Mouse (Mus musculus) B cell, adult 2 months (primary cell): ENCODE measurements around the gene Bak1.
A peak's percentile ranks its signal among the peaks of the same experiment; 100 is the strongest.

Experiments used
- DNase-seq, 2 experiments: peaks; one replicate each; pipeline ENCODE4 v3.0.0; 2022

The Bak1 gene

DNA sequence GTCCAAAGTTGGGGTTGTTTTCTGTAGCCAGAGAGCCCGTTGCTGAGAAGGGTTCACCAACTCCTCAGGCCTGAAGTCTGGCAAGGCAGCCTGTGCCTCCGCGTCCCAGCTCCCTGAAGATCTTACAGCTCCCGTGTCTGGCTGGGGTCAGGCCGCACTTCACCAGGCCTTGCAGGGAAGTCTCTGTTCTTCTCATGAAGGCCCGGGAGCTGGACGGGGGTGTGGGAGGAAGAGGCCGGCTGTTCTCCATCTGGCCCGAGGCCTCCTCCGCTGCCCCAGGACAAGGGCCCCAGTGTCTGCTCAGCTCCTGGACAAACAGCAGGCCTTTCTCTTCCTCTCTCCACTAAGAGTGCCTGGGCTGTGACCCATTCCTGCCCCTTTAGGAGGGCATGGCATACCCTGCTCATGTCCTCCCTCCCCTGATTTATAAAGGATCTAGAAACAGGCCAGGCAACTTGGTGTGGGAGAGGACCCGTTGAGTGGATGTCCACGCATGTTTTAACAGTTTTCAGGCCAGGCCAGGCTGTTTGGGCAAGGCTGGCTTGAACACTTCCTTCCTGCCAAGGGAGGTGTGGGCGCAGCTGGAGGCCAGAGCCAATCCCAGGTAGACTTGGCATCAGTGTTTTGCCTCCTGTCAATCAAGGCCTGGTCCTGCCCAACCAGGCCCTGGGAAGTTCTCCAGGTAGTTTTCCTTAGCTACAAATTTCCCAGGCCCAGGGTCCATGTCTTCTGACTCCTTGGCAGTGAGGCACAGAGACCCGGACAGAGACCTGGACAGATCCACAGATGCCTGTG is 19.8 kb upstream of the Bak1 start:
- no peak for DNase-seq

DNA sequence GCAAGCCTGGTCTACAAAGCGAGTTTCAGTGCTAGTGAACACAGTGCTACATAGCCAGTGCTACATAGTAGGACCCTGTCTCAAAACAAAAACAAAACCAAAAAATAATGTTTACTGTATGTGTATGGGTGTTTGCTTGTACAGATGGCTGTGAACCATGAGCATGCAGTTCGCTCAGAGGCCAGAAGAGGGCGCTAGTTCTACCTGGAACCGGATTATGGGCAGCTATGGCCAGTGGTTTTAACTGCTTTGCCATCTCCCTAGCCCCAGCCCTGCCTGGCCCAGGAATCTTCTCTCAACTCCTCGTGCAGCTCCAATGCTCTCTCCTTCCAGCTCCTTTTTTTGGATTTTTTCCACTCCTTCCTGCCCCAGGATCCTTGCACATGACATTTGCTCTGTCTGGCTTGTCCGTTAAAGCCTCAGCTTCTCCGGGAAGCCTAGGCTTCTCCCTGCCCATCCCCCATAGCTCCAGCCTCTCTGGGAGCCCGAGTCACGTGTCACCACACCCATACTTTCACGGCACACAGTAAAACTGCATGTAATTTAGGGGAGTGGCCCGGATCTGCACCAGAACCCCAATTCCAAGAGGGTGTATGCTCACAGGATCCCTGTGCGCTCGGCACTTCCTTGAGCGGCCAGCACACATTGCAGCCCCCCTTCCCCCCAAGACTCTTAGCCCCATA is 19.1 kb upstream of the Bak1 start:
- DNase-seq: peak; percentile 47 to 56

DNA sequence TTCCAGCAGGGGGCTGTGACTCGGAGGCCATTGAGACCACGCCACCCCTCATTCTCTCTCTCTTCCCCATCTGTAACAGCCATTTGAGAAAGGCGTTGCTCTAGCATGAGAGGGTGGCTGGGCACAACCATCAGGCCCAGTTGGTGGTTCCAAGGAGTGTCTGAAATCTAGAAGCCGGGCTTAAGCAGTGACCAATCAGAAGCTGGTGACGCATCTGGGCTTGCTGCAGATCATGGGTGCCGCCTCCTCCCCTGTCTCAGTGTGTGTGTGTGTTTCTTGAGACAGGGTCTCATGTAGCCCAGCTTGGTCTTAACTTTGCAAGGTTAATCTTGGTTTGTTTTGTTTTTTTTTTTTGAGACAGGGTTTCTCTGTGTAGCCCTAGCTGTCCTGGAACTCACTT is 16.4 kb upstream of the Bak1 start:
- DNase-seq: no peak

DNA sequence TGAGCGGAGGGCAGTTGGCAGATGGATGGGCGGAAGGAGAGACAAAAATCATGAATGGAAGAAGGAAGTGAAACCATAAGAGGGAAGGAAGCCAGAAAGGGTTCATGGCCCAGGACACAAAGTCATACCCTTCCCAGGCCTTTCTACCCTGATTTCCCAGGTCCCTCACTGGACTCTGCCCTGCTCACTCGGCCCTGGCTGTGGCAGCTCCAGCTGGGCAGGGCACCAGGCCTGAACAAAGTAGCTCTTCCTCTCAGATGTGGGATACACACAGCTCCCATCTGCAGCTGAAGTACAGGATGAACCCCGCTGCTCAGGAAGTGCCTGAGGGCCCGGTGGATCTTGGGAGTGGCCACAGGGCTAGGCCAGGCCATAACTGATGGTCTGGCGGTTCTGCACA is 14.0 kb upstream of the Bak1 start:
- DNase-seq: peak; percentile 65 to 69

DNA sequence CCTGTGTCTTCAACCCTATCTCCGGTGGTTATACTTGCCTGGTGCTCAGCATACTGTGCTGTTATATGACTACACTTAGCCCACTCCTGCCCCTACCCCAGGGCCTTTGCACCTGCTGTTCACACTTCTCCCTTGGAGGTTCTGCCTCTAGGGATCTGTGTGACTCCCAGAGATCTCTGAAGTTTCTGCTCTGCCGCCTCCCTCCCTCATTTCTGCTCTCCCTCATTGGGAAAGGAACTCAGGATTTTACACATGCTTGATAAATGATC is 12.9 kb upstream of the Bak1 start:
- no peak for DNase-seq

DNA sequence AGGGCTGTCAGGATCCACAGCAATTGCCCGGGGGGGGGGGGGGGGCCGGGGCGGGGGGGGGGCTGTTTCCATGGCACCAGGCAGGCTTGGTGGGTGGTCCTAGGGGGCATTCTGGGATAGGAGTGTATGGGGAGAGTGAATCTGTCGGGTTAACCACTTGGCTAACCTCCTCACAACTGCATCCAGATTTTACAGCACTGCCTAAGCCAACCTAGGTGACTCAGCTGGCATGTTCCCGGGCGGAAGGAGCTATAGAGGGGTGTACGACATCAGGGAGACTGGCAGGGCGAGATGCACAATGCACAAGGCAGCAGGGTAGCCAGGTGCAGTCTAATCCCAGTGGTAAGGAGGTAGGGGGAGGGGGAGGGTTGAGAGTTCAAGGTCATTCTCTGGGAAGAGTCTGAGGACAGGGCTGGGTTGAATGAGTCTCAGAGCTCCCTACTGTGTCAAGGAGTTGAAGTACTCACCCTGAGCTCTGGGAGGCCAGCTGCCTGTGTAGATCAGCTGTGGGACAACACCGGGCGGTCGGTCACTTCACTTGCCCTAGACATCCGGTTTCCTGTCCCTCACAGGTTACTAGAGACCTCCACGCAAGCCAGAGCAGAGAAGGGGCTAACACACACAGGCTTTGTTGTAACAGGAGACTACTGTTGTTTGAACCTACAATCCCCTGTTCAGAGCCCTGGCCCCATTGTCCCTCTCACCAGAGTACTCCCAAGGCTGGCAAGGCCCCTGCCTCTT is 12.4 kb upstream of the Bak1 start:
- peak; percentile 56 to 60 for DNase-seq

DNA sequence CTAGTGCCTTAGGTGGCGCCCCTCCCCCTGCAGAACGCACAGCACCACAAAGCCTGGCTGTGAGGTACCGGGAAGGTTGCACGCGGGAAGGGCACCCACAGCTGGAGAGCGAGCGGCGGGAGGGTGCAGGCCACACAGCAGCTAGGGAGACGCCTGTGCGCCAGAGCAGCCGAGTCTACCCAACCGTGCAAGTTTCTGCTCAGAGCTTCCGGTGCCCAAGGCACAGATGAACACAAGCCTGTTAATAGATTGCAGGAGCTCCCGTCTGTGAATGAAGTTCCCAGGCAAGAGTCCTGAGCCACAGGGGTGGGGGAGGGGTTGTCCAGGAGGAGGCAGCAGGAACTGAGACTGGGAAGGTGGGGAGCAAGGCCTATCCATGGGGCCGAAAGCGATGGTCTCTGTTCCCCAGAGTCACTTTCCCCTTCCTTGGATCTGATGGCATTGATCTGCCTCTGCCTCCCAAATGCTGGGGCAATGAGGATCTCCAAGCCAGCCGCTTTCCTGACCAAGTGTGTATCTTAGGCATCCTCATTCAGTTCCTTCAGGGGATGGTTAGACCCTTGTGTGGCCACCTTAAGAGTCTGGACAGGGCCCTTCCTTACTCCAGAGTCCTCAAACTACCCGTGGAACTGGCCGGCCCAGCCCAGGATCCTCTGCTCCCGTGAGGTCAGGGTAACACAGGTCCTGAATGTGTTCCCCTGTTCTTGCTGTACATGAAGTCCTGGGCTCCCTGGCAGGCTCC is 11.7 kb upstream of the Bak1 start:
- DNase-seq: peak; percentile 61 to 66

DNA sequence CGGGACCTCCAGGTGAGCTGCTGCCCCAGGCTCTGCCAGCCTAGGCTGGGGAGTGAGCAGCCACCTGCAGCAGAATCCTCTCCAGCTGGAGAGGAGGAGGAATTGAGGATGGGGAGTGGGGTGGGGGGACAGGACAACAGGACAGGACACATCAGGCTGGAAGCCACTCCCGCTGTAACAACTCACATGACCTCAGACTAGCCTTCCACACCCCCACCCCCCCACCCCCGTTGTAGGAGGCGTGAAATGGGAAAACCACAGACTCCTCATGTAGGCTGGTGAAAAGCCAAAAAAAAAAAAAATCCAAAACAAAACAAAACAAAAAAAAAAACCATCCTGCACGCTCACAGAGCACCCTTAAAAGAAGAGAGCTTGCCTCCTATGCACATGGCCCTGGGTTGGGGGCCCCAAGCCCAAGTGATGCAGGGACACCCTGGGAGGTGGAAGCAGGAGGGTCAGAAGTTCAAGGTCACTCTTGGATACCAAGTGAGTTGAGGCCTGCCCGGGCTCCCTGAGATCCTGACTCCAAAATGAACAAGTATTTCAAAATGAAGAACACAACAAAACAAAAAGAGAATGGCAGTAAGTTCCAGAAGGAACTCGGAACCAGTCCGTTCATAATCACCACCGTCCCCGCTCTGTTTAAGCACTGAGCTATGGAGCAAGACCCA is 10.8 kb upstream of the Bak1 start:
- no peak for DNase-seq

DNA sequence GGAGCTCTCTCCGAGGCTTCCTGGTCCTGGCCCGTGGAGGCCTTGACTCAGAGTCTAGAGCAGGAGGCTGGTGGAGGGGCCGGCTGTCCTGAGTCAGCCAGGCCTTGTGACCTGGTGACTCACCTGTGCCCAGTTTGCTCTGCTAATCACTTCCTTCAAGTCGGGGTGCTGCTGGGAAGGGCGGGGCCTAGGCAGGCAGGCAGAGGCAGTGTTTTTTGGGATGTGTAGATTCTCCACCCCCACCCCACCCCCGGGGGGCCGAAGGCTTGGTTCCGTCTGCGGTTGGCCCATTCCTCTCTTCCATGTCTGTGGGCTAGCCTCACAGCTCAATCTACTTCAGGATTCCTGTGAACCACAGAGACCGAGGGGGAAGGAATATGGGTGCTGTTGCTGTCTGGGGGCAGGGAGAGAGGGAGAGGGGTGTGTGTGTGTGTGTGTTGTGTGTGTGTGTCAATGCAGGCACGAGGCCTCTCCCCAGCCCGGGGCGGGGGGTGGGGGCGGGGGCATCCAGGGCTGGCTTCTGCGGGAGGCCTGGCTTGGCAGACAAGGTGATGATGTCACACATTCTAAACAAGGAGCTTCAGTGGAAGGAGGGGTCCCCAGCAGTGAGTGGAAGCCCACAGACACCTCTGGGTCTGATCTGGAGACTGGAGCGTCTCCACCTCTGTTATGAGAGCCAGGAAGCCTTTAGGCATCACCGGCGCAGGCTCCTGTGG is 9.7 kb upstream of the Bak1 start:
- no peak for DNase-seq

DNA sequence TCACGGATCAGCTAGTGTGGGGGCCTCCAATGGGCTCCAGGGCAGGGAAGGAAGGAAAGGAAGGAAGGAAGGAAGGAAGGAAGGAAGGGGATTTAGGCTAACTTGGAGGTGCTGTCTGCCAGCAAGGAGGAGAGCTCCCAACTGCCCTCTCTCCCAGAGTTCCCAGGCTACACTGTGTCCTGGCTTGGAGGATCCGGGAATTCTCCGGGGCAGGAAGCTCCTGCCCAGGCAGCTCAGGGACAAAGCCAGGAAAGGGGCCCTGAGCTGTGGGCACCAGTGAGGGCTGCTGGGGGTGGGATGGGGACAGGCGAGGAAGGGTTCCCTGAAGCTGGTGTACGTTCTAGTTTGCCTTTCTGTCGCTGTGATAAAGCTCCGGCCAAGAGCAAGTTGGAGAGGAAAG is 7.7 kb upstream of the Bak1 start:
- no peak for DNase-seq

DNA sequence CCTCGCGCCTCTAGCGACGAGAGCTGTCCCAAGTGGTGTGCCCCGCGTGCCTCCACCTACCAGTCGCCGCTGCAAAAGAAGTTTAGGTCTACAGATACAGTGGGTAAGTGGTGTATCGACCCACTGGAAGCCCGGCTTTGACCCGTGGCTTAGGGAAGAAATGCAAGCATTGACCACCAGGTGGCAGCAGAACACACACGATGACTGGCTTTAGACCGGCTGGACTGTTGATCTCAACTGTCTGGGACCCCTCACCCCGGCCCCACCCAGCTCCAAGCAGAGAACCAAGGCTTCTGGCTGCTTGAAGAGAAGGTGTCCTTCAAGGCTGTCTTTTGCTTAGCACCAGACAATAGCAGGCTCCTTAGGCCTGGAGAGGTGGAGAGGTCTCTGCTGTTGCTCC is 4.1 kb upstream of the Bak1 start:
- peak; percentile 85 for DNase-seq

DNA sequence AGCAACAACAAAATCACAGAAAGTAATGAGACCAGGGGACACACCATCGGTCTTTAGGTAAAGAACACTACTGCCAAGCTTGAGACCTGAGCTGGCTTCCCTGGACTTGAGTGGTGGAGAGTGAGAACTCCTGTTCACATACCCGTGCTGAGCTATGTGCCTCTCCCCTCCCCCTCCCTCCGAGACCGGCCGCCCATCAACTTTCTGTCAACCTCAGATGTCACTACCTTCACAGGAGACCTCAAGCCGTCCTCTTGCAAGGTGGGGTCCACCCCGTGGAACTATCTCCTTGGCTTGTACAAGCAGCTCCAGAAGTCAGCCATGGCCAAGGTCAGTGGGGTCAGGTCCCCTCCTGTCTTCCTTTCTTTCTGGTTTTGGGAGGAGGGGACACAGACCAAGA is 3.5 kb upstream of the Bak1 start:
- no peak for DNase-seq

DNA sequence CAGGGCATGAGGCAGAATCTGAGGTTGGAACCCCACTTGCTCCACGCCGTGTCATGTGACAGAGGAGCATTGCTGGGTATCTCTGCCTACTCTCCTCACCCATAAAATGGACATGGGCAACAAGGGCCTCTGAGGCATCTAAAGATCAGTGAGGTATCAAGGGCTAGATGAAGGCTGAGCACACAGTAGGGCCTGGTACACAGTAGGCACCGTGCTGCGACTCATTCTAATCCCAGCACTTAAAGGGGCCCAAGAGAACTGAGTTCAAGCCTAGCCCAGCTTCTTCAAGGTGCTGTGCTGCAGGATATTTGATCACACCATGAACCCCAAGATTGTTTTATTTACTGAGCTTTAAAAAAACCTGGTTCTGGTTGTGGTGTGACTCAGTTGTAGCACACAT is 2.1 kb upstream of the Bak1 start:
- no peak for DNase-seq

DNA sequence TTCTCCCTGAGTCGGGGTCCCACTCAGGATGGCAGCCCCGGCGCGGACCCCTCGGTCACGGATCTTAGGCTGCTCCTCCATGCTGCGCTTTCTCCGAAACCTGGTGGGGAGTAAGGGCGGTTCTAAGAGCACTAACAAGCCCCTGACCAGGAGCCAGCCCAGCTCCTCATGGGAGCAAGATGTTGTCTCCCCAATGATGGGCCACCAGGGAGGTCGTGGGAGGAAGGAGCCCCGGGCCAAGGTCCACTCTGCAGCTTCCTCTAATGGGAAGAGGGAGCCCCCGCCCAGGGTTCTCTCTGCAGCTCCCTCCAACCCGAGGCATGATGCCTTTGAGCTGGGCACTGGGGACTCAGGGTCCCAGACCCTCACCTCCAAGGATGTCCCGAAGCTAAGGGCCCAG is 622 bp upstream of the Bak1 start:
- no peak for DNase-seq

DNA sequence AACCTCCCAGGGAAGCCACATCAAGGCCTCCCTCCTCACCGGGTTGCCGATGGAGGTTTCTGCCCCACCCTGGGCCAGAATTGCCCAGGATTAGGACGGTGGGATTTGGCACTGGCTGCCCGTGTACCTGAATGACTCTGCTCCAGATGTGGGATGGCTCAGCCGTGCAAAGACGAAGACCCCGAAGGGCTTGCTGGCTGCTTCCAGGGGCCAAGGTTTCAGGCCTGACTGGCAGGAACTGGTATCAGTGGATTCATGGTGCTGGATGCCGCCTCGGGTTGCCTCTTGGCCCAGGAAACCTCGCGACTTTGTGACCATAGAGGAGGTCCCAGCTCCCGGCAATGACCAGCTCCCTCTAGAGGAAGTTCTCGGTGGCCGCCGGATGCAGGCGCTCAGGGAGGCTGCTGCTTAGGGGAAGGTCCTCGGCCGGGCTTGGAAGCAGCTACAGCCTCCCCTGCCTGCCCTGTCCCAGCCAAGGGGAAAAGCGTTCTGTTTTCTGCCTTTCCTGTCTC is 469 bp downstream of the Bak1 start:
- peak; percentile 88 to 90 for DNase-seq

DNA sequence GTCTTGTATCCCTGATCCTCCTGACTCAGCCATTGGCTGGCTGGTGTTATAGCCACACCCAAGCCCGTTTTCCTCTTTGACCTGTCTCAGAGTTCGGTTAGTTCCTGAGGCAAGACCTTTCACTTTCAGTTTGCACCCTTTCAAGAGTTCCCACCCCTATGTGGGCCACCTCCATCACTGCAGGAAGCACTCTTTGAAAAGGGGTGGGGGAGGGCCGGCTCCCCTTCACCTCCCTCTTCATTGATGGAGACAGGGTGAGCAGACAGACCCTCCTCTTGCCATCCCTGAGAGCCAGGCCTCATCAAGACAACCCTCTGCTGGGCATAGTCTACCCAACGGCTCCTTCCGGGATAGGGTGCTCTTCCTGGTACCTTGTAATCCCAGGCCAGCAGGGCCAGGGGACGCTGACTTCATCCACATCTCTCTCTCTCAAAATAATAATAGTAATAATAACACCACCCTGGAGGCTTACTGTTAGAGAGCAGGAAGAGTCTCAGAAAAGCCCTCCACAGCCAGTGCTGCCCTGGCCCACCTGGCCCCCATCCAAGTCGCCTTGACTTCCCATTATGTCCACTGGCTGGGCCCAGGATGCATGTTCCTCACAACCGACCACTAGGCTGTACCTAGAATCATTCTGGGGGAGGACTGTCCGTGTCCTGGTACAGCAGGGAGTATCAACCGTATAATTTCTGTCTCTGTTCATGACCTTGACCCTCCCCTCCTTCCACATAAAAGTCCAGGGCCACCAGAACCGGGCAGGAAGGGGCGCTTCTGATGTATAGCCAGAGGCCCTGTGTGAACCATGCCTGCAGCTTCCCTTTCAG is 1.1 kb downstream of the Bak1 start:
- peak; percentile 57 to 59 for DNase-seq

DNA sequence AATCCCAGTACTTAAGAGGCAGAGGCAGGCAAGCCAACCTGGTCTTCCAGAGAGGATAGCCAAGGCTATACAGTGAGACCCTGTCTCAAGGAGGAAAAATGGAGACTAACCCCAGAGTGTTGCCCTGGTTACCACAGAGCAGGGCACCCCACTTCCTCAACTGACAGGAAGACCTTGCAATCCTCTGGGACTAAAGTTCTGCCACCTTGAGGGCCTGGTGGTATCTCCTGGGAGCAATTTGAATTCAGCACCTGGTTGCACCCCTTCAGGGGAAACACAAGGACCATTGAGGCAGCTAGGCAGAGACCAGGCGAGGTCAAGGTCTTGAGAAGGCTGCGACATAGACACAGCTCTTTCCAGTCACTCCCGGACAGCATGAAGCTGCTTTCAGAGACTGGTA is 2.9 kb downstream of the Bak1 start:
- DNase-seq: peak in 1 of 2 experiments; percentile 15

DNA sequence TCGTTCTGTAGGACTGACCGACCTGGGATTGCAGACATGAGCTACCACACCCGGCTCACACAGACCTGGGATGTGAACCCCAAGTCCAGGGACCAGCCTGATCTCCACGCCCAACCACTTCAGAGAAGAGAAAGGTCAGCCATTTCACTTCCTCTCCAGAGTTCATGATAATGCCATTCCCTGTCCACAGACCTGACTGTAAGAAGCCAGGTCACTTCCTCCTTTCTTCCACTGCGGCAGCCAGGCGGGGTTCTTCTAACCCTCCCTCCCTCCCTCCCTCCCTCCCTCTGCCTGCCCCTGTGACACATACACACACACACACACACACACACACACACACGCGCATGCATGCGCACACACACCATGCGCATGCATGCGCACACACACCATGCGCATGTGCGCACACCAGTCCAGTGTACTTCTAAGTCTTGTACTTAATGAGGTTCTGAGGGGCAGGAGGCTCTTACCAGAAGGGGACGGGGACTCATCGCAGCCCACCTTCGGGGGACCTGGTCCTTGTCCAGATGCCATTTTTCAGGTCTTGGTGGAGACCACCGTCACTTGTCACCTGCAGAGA is 3.4 kb downstream of the Bak1 start:
- peak; percentile 29 to 35 for DNase-seq

DNA sequence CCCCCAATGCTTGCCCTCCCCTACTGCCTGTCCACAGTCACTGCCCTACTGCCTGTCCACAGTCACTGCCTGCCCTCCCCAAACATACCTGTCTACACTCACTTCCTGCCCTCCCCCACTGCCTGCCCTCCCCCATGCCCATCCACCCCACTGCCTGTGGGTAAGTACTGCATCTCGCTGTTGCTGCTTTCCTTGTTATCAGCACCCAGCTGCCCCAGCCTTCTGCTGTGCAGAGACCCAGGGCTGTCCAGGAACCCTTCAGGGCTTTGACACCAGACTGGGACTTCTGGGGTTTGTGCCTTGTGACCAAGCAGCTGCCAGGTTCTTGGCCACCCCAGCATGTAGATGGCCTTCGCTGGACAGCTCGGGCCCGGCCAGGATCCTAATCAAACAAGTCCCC is 5.5 kb downstream of the Bak1 start:
- DNase-seq: no peak

DNA sequence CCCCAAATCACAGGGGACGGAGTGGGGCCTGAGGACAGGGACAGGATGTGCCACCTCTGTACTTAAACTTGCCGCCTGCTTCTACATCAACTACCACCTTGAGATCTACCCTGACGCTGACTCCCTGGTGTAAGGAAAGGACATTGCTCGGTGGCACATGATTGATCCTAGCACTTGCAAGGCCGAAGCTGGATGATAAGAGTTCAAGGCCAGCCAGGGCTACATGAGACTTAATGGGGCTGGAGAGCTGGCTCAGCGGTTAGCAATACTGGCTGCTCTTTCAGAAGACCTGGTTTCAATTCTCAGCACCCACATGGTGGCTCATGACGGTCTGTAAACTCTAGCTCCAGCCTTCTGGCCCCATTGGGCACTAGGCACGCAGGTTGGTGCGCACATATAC is 7.1 kb downstream of the Bak1 start:
- no peak for DNase-seq

DNA sequence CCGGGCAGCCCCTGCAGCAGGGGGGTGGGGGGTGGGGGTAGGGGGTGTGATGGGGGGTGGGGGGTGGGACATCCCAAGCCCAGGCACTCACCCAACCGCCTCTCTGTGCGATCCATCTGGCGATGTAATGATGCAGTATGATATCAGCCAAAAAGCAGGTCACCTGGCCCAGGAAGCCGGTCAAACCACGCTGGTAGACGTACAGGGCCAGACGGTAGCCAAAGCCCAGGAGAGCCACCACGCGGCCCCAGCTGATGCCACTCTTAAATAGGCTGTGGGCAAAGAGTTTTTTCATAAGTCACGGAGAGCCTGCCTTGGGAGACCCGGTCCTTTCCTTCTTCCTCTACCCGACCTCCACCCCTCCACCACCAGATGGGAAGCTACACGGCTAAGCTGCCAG is 7.7 kb downstream of the Bak1 start:
- no peak for DNase-seq
